Mouse (Mus musculus) forebrain, postnatal 0 days (tissue): ENCODE measurements around the gene Gm7534. TPM values are rescaled to one million over a fixed set of nuclear protein-coding genes. Genes with fewer than 3 reads are reported as not detected.

Experiments
- ATAC-seq: fragments of 200-750 bp; cut with Nextera tagmentation; 2 replicates; pipeline ENCODE4 v1.8.0; 2017; ENCODE audit warnings: mild to moderate bottlenecking, moderate library complexity
- DNase-seq: peaks from one replicate; pipeline ENCODE4 v3.0.0-alpha.2; 2015
- H3K27ac ChIP-seq: fragments of 300-500 bp; sonication (generic); 2 replicates; pipeline ENCODE4 v1.5.1; 2014; ENCODE audit warnings: low read depth, mild to moderate bottlenecking, antibody characterized with exemption, low read length, moderate library complexity, mixed read lengths
- H3K27me3 ChIP-seq: fragments of 300-500 bp; sonication (generic); 2 replicates; pipeline ENCODE4 v1.6.1; 2014; ENCODE audit warnings: mild to moderate bottlenecking, low read length, mixed read lengths; ENCODE audit not compliant: insufficient read depth
- H3K36me3 ChIP-seq: fragments of 300-500 bp; sonication (generic); 2 replicates; pipeline ENCODE4 v1.6.1; 2014; ENCODE audit warnings: mild to moderate bottlenecking, moderate library complexity; ENCODE audit not compliant: insufficient read depth
- H3K4me1 ChIP-seq: fragments of 300-500 bp; sonication (generic); 2 replicates; pipeline ENCODE4 v1.6.1; 2014; ENCODE audit warnings: antibody characterized with exemption; ENCODE audit not compliant: insufficient read depth
- H3K4me2 ChIP-seq: fragments of 300-500 bp; sonication (generic); 2 replicates; pipeline ENCODE4 v1.6.1; 2014; ENCODE audit warnings: low read depth, mild to moderate bottlenecking, moderate library complexity
- H3K4me3 ChIP-seq: fragments of 300-500 bp; sonication (generic); 2 replicates; pipeline ENCODE4 v1.5.1; 2014; ENCODE audit warnings: low read depth, low read length, mixed read lengths
- H3K9ac ChIP-seq: fragments of 300-500 bp; sonication (generic); 2 replicates; pipeline ENCODE4 v1.6.1; 2014; ENCODE audit warnings: mild to moderate bottlenecking
- H3K9me3 ChIP-seq: fragments of 300-500 bp; sonication (generic); 2 replicates; pipeline ENCODE4 v1.6.1; 2016; ENCODE audit warnings: low read length
- CTCF ChIP-seq: sonication (generic); IDR thresholded peaks from 2 replicates; pipeline ENCODE4 v1.5.1; 2016; ENCODE audit warnings: antibody characterized with exemption, control low read depth, low read depth
- WGBS: fragments of 180-500 bp; shearing (Covaris S2); extraction: QIAGEN DNeasy Blood & Tissue Kit; methylation state at CpG from one replicate; pipeline ENCODE4 v1.1.7; 2014; 5-methylcytosine and 5-hydroxymethylcytosine counted together
- polyA plus RNA-seq: library from polyadenylated mRNA; unstranded; fragments of >200 nt; fragmentation: Nextera tagmentation; extraction: Ambion mirVana; gene quantifications from 2 replicates; pipeline ENCODE4 v1.2.1, GENCODE M21; 2015
- total RNA-seq: library from RNA; depleted of rRNA; stranded (reverse); fragments of >200 nt; gene quantifications from 2 replicates; pipeline ENCODE4 v1.2.3, GENCODE M21; 2014

The Gm7534 gene
- total and polyA plus RNA-seq, 2 experiments from 2014 or later, result not detected

GRCm38 (mm10) chr4:134157558-134157957 is 45.2 kb downstream of the Gm7534 start:
- TF ChIP-seq CTCF, result no peak
- Histone ChIP-seq H3K4me1 (no peaks in the 10 kb centered on the region), H3K4me2 (no peak overlapping the region), H3K27ac (no peak overlapping the region), H3K4me3 (no peak overlapping the region), H3K9me3 (no peaks in the 10 kb centered on the region), H3K27me3 (no peaks in the 10 kb centered on the region), H3K36me3 (peaks cover 6% of the 10 kb centered on the region), H3K9ac (no peak overlapping the region)
- ATAC-seq (no peak), DNase-seq (no peak)
- 89% methylated on average over 2 of the region's 2 CpGs for WGBS

- Histone ChIP-seq H3K36me3 (peaks cover 6% of the 10 kb centered on the region), H3K4me2 (no peak overlapping the region), H3K4me1 (no peaks in the 10 kb centered on the region), H3K9me3 (no peaks in the 10 kb centered on the region), H3K27ac (no peak overlapping the region), H3K9ac (no peak overlapping the region), H3K4me3 (no peak overlapping the region), H3K27me3 (no peaks in the 10 kb centered on the region)
- WGBS, result 81% methylated on average over 8 of the region's 8 CpGs
- no peak for TF ChIP-seq CTCF
- DNase-seq (no peak), ATAC-seq (no peak)
Measured at GRCm38 (mm10) chr4:134156744-134157143, 46.1 kb downstream of the Gm7534 start.

GRCm38 (mm10) chr4:134155961-134156465 is 46.8 kb downstream of the Gm7534 start:
- Histone ChIP-seq H3K4me2 (no peak overlapping the region), H3K36me3 (peaks cover 9% of the 10 kb centered on the region), H3K9ac (no peak overlapping the region), H3K27ac (no peak overlapping the region), H3K4me1 (no peaks in the 10 kb centered on the region), H3K4me3 (no peak overlapping the region), H3K9me3 (no peaks in the 10 kb centered on the region), H3K27me3 (no peaks in the 10 kb centered on the region)
- DNase-seq (no peak), ATAC-seq (no peak)
- no peak for TF ChIP-seq CTCF
- WGBS, result 92% methylated on average over 10 of the region's 10 CpGs

DNA sequence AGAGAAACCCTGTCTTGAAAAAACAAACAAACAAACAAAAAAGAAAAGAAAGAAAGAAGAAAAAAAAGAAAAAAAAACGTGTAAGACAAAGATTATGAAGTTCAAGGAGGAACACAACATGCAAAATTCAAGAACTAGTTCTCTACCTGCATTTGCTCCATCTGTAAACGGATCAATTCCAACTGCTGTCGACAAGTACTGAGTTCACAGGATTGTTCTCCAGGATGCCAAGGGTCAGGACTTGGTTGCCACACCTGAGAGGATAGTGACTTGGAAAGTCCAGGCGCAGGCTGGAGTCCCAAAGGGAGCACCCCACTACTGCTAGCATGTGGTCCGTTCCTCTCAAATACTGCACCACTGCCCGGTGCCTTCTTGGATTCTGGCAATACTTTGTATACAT is 47.3 kb downstream of the Gm7534 start:
- DNase-seq (no peak), ATAC-seq (no peak)
- Histone ChIP-seq H3K9ac (no peak overlapping the region), H3K27ac (no peak overlapping the region), H3K4me3 (no peak overlapping the region), H3K27me3 (no peaks in the 10 kb centered on the region), H3K4me2 (no peak overlapping the region), H3K9me3 (no peaks in the 10 kb centered on the region), H3K4me1 (no peaks in the 10 kb centered on the region), H3K36me3 (peaks cover 10% of the 10 kb centered on the region)
- no peak for TF ChIP-seq CTCF
- 89% methylated on average over 6 of the region's 6 CpGs for WGBS

GRCm38 (mm10) chr4:134154354-134154753 is 48.5 kb downstream of the Gm7534 start:
- Histone ChIP-seq H3K27ac (no peak overlapping the region), H3K4me3 (no peak overlapping the region), H3K4me2 (no peak overlapping the region), H3K36me3 (peaks cover 10% of the 10 kb centered on the region), H3K4me1 (no peaks in the 10 kb centered on the region), H3K27me3 (no peaks in the 10 kb centered on the region), H3K9me3 (no peaks in the 10 kb centered on the region), H3K9ac (no peak overlapping the region)
- no peak for DNase-seq
- WGBS, result 100% methylated on average over 3 of the region's 3 CpGs
- TF ChIP-seq CTCF, result no peak
- ATAC-seq, result no peak

GRCm38 (mm10) chr4:134153656-134154055 is 49.1 kb downstream of the Gm7534 start:
- ATAC-seq (no peak), DNase-seq (no peak)
- H3K27me3 ChIP-seq, result no peaks in the 10 kb centered on the region
- no peak overlapping the region for H3K4me2 ChIP-seq
- H3K36me3 ChIP-seq, result peaks cover 10% of the 10 kb centered on the region
- no peak overlapping the region for H3K27ac ChIP-seq
- no peak for TF ChIP-seq CTCF
- 94% methylated on average over 3 of the region's 3 CpGs for WGBS
- H3K9me3 ChIP-seq, result no peaks in the 10 kb centered on the region
- H3K9ac ChIP-seq, result no peak overlapping the region
- H3K4me1 ChIP-seq, result no peaks in the 10 kb centered on the region
- H3K4me3 ChIP-seq, result no peak overlapping the region

GRCm38 (mm10) chr4:134152112-134152511 is 50.7 kb downstream of the Gm7534 start:
- Histone ChIP-seq H3K27me3 (no peaks in the 10 kb centered on the region), H3K9ac (no peak overlapping the region), H3K4me2 (no peak overlapping the region), H3K4me1 (no peaks in the 10 kb centered on the region), H3K36me3 (peaks cover 14% of the 10 kb centered on the region), H3K9me3 (no peaks in the 10 kb centered on the region), H3K27ac (no peak overlapping the region), H3K4me3 (no peak overlapping the region)
- TF ChIP-seq CTCF, result no peak
- no peak for ATAC-seq
- DNase-seq, result no peak
- 90% methylated on average over 3 of the region's 3 CpGs for WGBS
